Mouse (Mus musculus): ENCODE results near the gene Gm10376. TPM values are rescaled to one million over a fixed set of nuclear protein-coding genes. Genes with fewer than 3 reads are reported as not detected.

Gene Gm10376
- not detected for polyA plus RNA-seq (2017; shearing (Covaris generic))

DNA sequence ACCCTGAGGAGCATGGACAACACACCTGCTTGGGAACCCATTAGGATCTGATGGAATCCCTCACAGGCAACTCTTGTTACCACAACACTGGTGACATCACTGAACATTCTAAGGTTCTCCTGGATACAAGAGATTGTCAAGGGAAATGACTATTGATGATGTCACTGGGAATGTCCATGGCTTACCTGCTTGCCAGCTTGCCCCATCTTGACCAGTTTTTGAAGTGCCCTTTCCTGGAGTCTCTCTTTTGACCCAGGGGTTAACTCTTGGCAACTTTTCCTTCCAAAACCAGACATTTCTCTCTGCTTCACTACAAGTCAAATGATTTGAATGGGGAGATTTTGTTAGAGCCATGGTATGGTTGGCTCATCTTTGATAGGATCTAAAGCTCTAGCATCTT lies at the start of gene Gm10376:
TSS of gene Gm10376 (minus strand) at position 101 of the 400 bp plus-strand sequence.

DNA sequence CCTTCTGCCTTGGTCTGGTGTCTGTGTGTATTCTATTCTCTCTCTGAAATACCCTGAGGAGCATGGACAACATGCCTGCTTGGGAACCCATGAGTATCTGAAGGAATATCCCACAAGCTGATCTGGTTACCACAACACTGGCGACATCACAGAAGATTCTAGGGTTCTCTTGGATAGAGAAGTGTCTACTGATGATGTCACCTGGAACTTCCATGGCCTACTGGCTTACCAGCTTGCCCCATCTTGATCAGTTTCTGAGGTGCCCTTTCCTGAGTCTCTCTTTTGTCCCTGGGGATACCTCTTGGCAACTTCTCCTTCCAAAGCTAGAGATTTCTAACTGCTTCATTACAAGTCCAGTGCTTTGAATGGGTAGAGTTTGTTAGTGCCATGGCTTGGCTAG lies 21.9 kb downstream of the Gm10376 start, which contains the start of gene Gm8082:
TSS of gene Gm8082 (minus strand) at position 101 of the 400 bp plus-strand sequence.

Other genes with a start within 250 kb of the Gm10376 start
- gene Gm3015, start 246.8 kb downstream of the Gm10376 start, polyA plus RNA-seq (2017; shearing (Covaris generic)) = not detected
- gene Gm10377, start 217.6 kb downstream of the Gm10376 start, polyA plus RNA-seq (2017; shearing (Covaris generic)) = not detected
- not detected for gene Gm21977, start 162.2 kb downstream of the Gm10376 start, polyA plus RNA-seq (2017; shearing (Covaris generic))
- not detected for gene Gm8082, start 22.0 kb downstream of the Gm10376 start, polyA plus RNA-seq (2017; shearing (Covaris generic))
- not detected for gene Gm8094, start 61.0 kb upstream of the Gm10376 start, polyA plus RNA-seq (2017; shearing (Covaris generic))
- not detected for gene Gm8104, start 85.0 kb upstream of the Gm10376 start, polyA plus RNA-seq (2017; shearing (Covaris generic))
- not detected for gene Gm7233, start 164.2 kb upstream of the Gm10376 start, polyA plus RNA-seq (2017; shearing (Covaris generic))
- not detected for gene Gm8122, start 219.7 kb upstream of the Gm10376 start, polyA plus RNA-seq (2017; shearing (Covaris generic))
- not detected for gene Gm8126, start 243.0 kb upstream of the Gm10376 start, polyA plus RNA-seq (2017; shearing (Covaris generic))

Data from naive thymus-derived CD4-positive, alpha-beta T cell, adult 5 months (primary cell).